Mouse (Mus musculus) embryonic facial prominence, embryonic 14.5 days (tissue): Measurements from ENCODE around the gene Smpd4. TPM values are rescaled to one million over a fixed set of nuclear protein-coding genes. Genes with fewer than 3 reads are reported as not detected.

Experiments
- ATAC-seq: fragments of 200-750 bp; cut with Nextera tagmentation; 2 replicates; pipeline ENCODE4 v1.8.0; 2017; ENCODE audit warnings: low read depth, moderate number of reproducible peaks, moderate TSS enrichment
- DNase-seq: peaks from one replicate; pipeline ENCODE4 v3.0.0-alpha.2; 2015; ENCODE audit warnings: low spot score
- H3K27ac ChIP-seq: fragments of 300-500 bp; sonication (generic); replicated peaks from 2 replicates; pipeline ENCODE4 v1.5.1; 2014; ENCODE audit warnings: low read depth, mild to moderate bottlenecking, low read length, moderate library complexity
- H3K27me3 ChIP-seq: fragments of 300-500 bp; sonication (generic); replicated peaks from 2 replicates; pipeline ENCODE4 v1.6.1; 2014; ENCODE audit warnings: low read length; ENCODE audit not compliant: control insufficient read depth, insufficient read depth
- H3K36me3 ChIP-seq: fragments of 300-500 bp; sonication (generic); 2 replicates; pipeline ENCODE4 v1.6.1; 2014; ENCODE audit warnings: low read length, mixed read lengths; ENCODE audit not compliant: control insufficient read depth, insufficient read depth
- H3K4me1 ChIP-seq: fragments of 300-500 bp; sonication (generic); 2 replicates; pipeline ENCODE4 v1.6.1; 2014; ENCODE audit warnings: antibody characterized with exemption, low read length; ENCODE audit not compliant: control insufficient read depth, insufficient read depth
- H3K4me2 ChIP-seq: fragments of 300-500 bp; sonication (generic); 2 replicates; pipeline ENCODE4 v1.6.1; 2014; ENCODE audit warnings: low read depth, mild to moderate bottlenecking, low read length, moderate library complexity, mixed read lengths
- H3K4me3 ChIP-seq: fragments of 300-500 bp; sonication (generic); 2 replicates; pipeline ENCODE4 v1.5.1; 2014; ENCODE audit warnings: low read depth, mild to moderate bottlenecking, low read length
- H3K9ac ChIP-seq: fragments of 300-500 bp; sonication (generic); 2 replicates; pipeline ENCODE4 v1.6.1; 2014; ENCODE audit warnings: low read depth, mild to moderate bottlenecking, low read length, moderate library complexity, mixed read lengths
- H3K9me3 ChIP-seq: fragments of 300-500 bp; sonication (generic); 2 replicates; pipeline ENCODE4 v1.6.1; 2016; ENCODE audit warnings: low read length; ENCODE audit not compliant: control insufficient read depth
- WGBS: fragments of 180-500 bp; shearing (Covaris S2); extraction: QIAGEN DNeasy Blood & Tissue Kit; methylation state at CpG from one replicate; pipeline ENCODE4 v1.1.7; 2014; 5-methylcytosine and 5-hydroxymethylcytosine counted together
- polyA plus RNA-seq: library from polyadenylated mRNA; unstranded; fragments of >200 nt; fragmentation: Nextera tagmentation; extraction: Ambion mirVana; gene quantifications from 2 replicates; pipeline ENCODE4 v1.2.1, GENCODE M21; 2014

The Smpd4 gene
- polyA plus RNA-seq, 1 experiment from 2014 or later, result 27.9 TPM

GRCm38 (mm10) chr16:17654188-17654795, 35.1 kb downstream of the Smpd4 start:
- Histone ChIP-seq H3K4me1 (no peaks in the 10 kb centered on the region), H3K9ac (no peak overlapping the region), H3K36me3 (peaks cover 71% of the 10 kb centered on the region), H3K27ac (no peak overlapping the region), H3K4me2 (no peak overlapping the region), H3K9me3 (no peaks in the 10 kb centered on the region), H3K4me3 (no peak overlapping the region), H3K27me3 (no peaks in the 10 kb centered on the region)
- no peak for DNase-seq
- no peak for ATAC-seq
- 93% methylated on average over 4 of the region's 4 CpGs for WGBS

DNA sequence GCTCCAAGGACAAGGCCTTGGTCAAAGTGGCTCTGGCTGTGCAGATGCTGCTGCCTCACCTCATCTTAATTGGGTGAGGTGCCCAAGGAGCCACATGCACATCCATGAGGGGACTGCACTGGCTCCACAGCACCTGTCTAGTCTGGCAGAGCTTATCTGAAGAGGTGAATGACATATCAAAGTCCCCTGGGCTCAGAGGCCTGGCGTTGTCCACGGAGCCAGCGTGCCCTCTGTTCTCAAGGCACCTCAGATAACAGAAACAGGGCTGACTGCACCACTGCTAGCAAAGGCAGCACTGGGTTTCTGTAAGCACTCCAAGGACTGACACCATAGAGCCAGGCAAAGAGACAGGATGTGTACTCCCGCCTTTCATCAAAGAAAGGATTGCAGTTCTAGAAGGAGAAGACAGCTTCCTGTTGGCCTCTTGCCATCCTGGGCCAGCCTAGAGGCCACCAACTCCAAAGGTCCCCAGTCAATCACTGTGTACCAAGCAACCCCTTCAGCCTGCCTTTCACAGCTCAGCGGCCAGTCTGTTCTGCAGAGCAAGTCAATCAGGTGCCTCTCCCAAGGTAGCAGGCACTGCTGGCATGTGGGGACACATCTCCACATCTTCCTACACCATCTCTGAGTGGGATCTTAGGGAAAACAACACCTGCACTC, 37.2 kb downstream of the Smpd4 start:
- H3K4me1 ChIP-seq, result no peaks in the 10 kb centered on the region
- ATAC-seq, result no peak
- H3K9ac ChIP-seq, result no peak overlapping the region
- no peak overlapping the region for H3K4me3 ChIP-seq
- H3K36me3 ChIP-seq, result peaks cover 76% of the 10 kb centered on the region
- H3K27ac ChIP-seq, result no peak overlapping the region
- no peak for DNase-seq
- no peaks in the 10 kb centered on the region for H3K9me3 ChIP-seq
- WGBS, result 91% methylated on average over 5 of the region's 5 CpGs
- H3K27me3 ChIP-seq, result no peaks in the 10 kb centered on the region
- H3K4me2 ChIP-seq, result no peak overlapping the region

DNA sequence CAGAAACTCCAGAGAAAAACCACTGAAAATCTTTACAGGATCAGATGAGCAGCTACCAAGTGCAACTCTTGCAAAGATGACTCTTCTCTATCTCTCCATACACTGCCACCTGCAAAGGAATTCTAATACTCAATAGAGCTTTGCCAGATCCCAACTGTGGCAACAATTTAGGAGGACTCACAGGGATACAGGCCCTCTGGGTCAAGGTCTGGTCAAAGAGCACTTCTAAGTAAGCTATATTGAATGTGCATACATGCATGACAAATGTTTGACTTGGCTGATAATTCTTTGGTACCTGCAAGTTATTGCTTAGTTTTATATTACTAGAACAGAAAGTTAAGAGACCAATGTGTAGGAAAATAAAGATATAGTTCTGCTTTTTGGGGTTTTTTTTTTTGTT, 46.4 kb downstream of the Smpd4 start:
- Histone ChIP-seq H3K4me2 (no peak overlapping the region), H3K36me3 (peaks cover 80% of the 10 kb centered on the region), H3K4me1 (no peaks in the 10 kb centered on the region), H3K27me3 (no peaks in the 10 kb centered on the region), H3K9ac (no peak overlapping the region), H3K4me3 (no peak overlapping the region), H3K27ac (no peak overlapping the region), H3K9me3 (no peaks in the 10 kb centered on the region)
- no peak for ATAC-seq
- no peak for DNase-seq

- Histone ChIP-seq H3K4me2 (no peak overlapping the region), H3K4me3 (no peak overlapping the region), H3K27ac (no peak overlapping the region), H3K27me3 (no peaks in the 10 kb centered on the region), H3K9me3 (no peaks in the 10 kb centered on the region), H3K36me3 (peaks cover 84% of the 10 kb centered on the region), H3K4me1 (no peaks in the 10 kb centered on the region), H3K9ac (no peak overlapping the region)
- ATAC-seq (no peak), DNase-seq (no peak)
Observed at GRCm38 (mm10) chr16:17669886-17670285, 50.7 kb downstream of the Smpd4 start.

Other genes starting within 250 kb of the Smpd4 start
- gene Snap29, start 213.4 kb upstream of the Smpd4 start, polyA plus RNA-seq, result 7.3 and 7.6 TPM in 2 replicates
- gene Pi4ka, start 213.0 kb upstream of the Smpd4 start, polyA plus RNA-seq, result 29.9 and 30.7 TPM in 2 replicates
- gene Crkl, start 167.4 kb upstream of the Smpd4 start, polyA plus RNA-seq, result 59.9 and 63.8 TPM in 2 replicates
- 2.4 and 4.9 TPM in 2 replicates for gene Aifm3, start 129.7 kb upstream of the Smpd4 start, polyA plus RNA-seq
- 70.4 and 77.2 TPM in 2 replicates for gene Lztr1, start 110.7 kb upstream of the Smpd4 start, polyA plus RNA-seq
- 50.9 and 54.9 TPM in 2 replicates for gene Thap7, start 88.2 kb upstream of the Smpd4 start, polyA plus RNA-seq
- 0.69 and 1.8 TPM in 2 replicates for gene Lrrc74b, start 58.1 kb upstream of the Smpd4 start, polyA plus RNA-seq
- gene P2rx6, start 57.5 kb upstream of the Smpd4 start, polyA plus RNA-seq, result 0.84 and 1.5 TPM in 2 replicates
- 6.1 and 9.5 TPM in 2 replicates for gene Slc7a4, start 36.1 kb upstream of the Smpd4 start, polyA plus RNA-seq
- gene Ccdc74a, start 27.1 kb downstream of the Smpd4 start, polyA plus RNA-seq, result 7.9 and 8.1 TPM in 2 replicates
- 35.2 and 36.1 TPM in 2 replicates for gene Med15, start 113.5 kb downstream of the Smpd4 start, polyA plus RNA-seq
- gene Klhl22, start 140.3 kb downstream of the Smpd4 start, polyA plus RNA-seq, result 77.1 and 90.9 TPM in 2 replicates
- 34.5 and 35.8 TPM in 2 replicates for gene Scarf2, start 177.9 kb downstream of the Smpd4 start, polyA plus RNA-seq
- 0.26 and 0.46 TPM in 2 replicates for gene B830017H08Rik, start 213.8 kb downstream of the Smpd4 start, polyA plus RNA-seq
- gene Car15, start 219.0 kb downstream of the Smpd4 start, polyA plus RNA-seq, result 2.4 and 3.0 TPM in 2 replicates